Comparison of ENCODE assay signal across 14 mouse cellular contexts in the genomic region with DNA sequence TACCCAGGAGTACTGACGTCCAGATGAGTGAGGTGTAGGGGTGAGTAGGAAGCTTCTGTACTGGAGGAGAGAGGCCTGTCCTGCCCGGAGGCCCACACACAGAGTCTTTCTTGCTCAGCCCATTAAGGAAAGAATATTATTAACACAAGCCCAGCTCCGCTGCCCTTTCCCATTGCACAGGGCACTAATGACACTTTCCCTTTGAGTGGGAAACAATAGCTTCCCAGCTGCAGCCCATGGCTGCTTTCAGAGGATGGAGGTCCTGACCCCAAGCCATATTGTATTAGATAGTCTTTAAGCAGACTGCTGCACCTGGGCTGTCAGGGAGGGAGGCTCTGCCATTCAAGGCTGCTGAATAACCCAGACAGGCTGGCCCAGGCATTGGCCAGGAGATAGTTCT.
DNase-seq lines count a peak whose midpoint lies in the region; ATAC-seq and TF ChIP-seq lines count a peak whose summit lies in the region.
"Had no signal": no experiment of that assay in that cellular context is flagged by ENCODE, and none has a peak within 500 bp of the region (broad histone marks: within the 10 kb centered on the region; RNA-seq: fewer than 3 reads in every experiment).

No protein-coding gene starts in this region.

- peak overlapping the region; percentile 63; the same call in 1 of the 2 replicates for H3K27ac ChIP-seq in forebrain, embryonic 12.5 days
- no peak overlapping the region for H3K27ac ChIP-seq in forebrain, embryonic 16.5 days (ENCODE audit: low read length)
- no peak overlapping the region for H3K27ac ChIP-seq in forebrain, postnatal 0 days (ENCODE audit: low read depth, low read length)
- peak overlapping the region; percentile 46; the same call in 1 of the 2 replicates for H3K27ac ChIP-seq in midbrain, embryonic 12.5 days (replicated peaks)
- no peak overlapping the region for H3K27ac ChIP-seq in neural tube, embryonic 15.5 days (replicated peaks)
- H3K27ac ChIP-seq: kidney, postnatal 0 days had no signal

- peaks cover 42% of the 10 kb centered on the region for H3K4me1 ChIP-seq in forebrain, embryonic 12.5 days
- peaks cover 8% of the 10 kb centered on the region for H3K4me1 ChIP-seq in forebrain, embryonic 16.5 days (replicated peaks; ENCODE audit: control insufficient read depth, insufficient read depth, low read length)
- H3K4me1 ChIP-seq in forebrain, postnatal 0 days (ENCODE audit: insufficient read depth) = no peaks in the 10 kb centered on the region
- peaks cover 32% of the 10 kb centered on the region for H3K4me1 ChIP-seq in midbrain, embryonic 12.5 days
- peaks cover 12% of the 10 kb centered on the region for H3K4me1 ChIP-seq in neural tube, embryonic 15.5 days
- H3K4me1 ChIP-seq in lung, adult 2 months (ENCODE audit: control insufficient read depth, insufficient read depth, low read length) = no peaks in the 10 kb centered on the region

- no peak for TF ChIP-seq POLR2A in lung, adult 2 months (IDR thresholded peaks at IDR 0.05; ENCODE audit: borderline replicate concordance, extremely low read depth, low read depth, low read length)

- no peak for TF ChIP-seq CTCF in forebrain, postnatal 0 days (IDR thresholded peaks at IDR 0.05; ENCODE audit: low read depth)
- no peak for TF ChIP-seq CTCF in lung, adult 2 months (IDR thresholded peaks at IDR 0.05; ENCODE audit: insufficient read depth, low read length)

- peaks cover 34% of the 10 kb centered on the region for H3K27me3 ChIP-seq in forebrain, embryonic 12.5 days
- 0 out of 2 replicates have a peak, but pooled peaks cover 2% of the 10 kb centered on the region for H3K27me3 ChIP-seq in forebrain, embryonic 16.5 days (replicated peaks; ENCODE audit: control insufficient read depth, insufficient read depth, low read length)
- H3K27me3 ChIP-seq in forebrain, postnatal 0 days (ENCODE audit: insufficient read depth, low read length) = no peaks in the 10 kb centered on the region
- no peaks in the 10 kb centered on the region for H3K27me3 ChIP-seq in midbrain, embryonic 12.5 days
- no peaks in the 10 kb centered on the region for H3K27me3 ChIP-seq in neural tube, embryonic 15.5 days (replicated peaks)

- H3K4me3 ChIP-seq in forebrain, embryonic 12.5 days (replicated peaks) = no peak overlapping the region
- H3K4me3 ChIP-seq in forebrain, embryonic 16.5 days (replicated peaks; ENCODE audit: low read length) = no peak overlapping the region
- H3K4me3 ChIP-seq in forebrain, postnatal 0 days (ENCODE audit: low read depth, low read length) = no peak overlapping the region
- no peak overlapping the region for H3K4me3 ChIP-seq in midbrain, embryonic 12.5 days
- H3K4me3 ChIP-seq in neural tube, embryonic 15.5 days (replicated peaks) = no peak overlapping the region
- no peak overlapping the region for H3K4me3 ChIP-seq in lung, adult 2 months (replicated peaks; ENCODE audit: extremely low read depth, low read depth, low read length)

- no peaks in the 10 kb centered on the region for H3K9me3 ChIP-seq in forebrain, embryonic 12.5 days
- no peaks in the 10 kb centered on the region for H3K9me3 ChIP-seq in forebrain, embryonic 16.5 days (ENCODE audit: control insufficient read depth, low read length)
- H3K9me3 ChIP-seq in forebrain, postnatal 0 days (ENCODE audit: low read length) = no peaks in the 10 kb centered on the region
- H3K9me3 ChIP-seq in midbrain, embryonic 12.5 days = no peaks in the 10 kb centered on the region
- H3K9me3 ChIP-seq in neural tube, embryonic 15.5 days (replicated peaks) = no peaks in the 10 kb centered on the region
- H3K9me3 ChIP-seq: G1E had no signal

- DNase-seq in forebrain, postnatal 0 days = no peak
- no peak for DNase-seq in lung, adult 2 months
- DNase-seq in B cell, adult 2 months = no peak
- DNase-seq in heart, adult 11 months = no peak
- DNase-seq: adrenal gland, postnatal 36 days; cerebellum, adult 8-10 months; lung, embryonic 14.5 days; thymus, postnatal 25 days had no signal

- 8% methylated on average over 3 of the region's 3 CpGs for WGBS in forebrain, embryonic 12.5 days
- WGBS in forebrain, embryonic 16.5 days = 5% methylated on average over 3 of the region's 3 CpGs
- 6% methylated on average over 3 of the region's 3 CpGs for WGBS in forebrain, postnatal 0 days
- WGBS in midbrain, embryonic 12.5 days = 7% methylated on average over 3 of the region's 3 CpGs
- WGBS in neural tube, embryonic 15.5 days = 8% methylated on average over 3 of the region's 3 CpGs
- 52% methylated on average over 3 of the region's 3 CpGs for WGBS in lung, adult 2 months

- no peaks in the 10 kb centered on the region for H3K36me3 ChIP-seq in forebrain, embryonic 12.5 days (replicated peaks)
- H3K36me3 ChIP-seq in forebrain, embryonic 16.5 days (ENCODE audit: control insufficient read depth, insufficient read depth) = no peaks in the 10 kb centered on the region
- no peaks in the 10 kb centered on the region for H3K36me3 ChIP-seq in forebrain, postnatal 0 days (ENCODE audit: insufficient read depth)
- H3K36me3 ChIP-seq in midbrain, embryonic 12.5 days = no peaks in the 10 kb centered on the region
- no peaks in the 10 kb centered on the region for H3K36me3 ChIP-seq in neural tube, embryonic 15.5 days
- H3K36me3 ChIP-seq: G1E had no signal

- H3K9ac ChIP-seq in forebrain, embryonic 12.5 days = no peak overlapping the region
- no peak overlapping the region for H3K9ac ChIP-seq in forebrain, embryonic 16.5 days (replicated peaks; ENCODE audit: low read depth, low read length)
- no peak overlapping the region for H3K9ac ChIP-seq in forebrain, postnatal 0 days
- no peak overlapping the region for H3K9ac ChIP-seq in midbrain, embryonic 12.5 days (replicated peaks)
- H3K9ac ChIP-seq in neural tube, embryonic 15.5 days (replicated peaks) = no peak overlapping the region
- H3K9ac ChIP-seq: lung, embryonic 14.5 days had no signal

- H3K4me2 ChIP-seq in forebrain, embryonic 12.5 days = no peak overlapping the region
- H3K4me2 ChIP-seq in forebrain, embryonic 16.5 days (ENCODE audit: low read length) = no peak overlapping the region
- H3K4me2 ChIP-seq in forebrain, postnatal 0 days (ENCODE audit: low read depth) = no peak overlapping the region
- H3K4me2 ChIP-seq in midbrain, embryonic 12.5 days (replicated peaks) = no peak overlapping the region
- no peak overlapping the region for H3K4me2 ChIP-seq in neural tube, embryonic 15.5 days
- H3K4me2 ChIP-seq: lung, embryonic 14.5 days had no signal

- peak; percentile 68 for ATAC-seq in forebrain, embryonic 12.5 days (ENCODE audit: low FRiP score)
- ATAC-seq in forebrain, embryonic 16.5 days = no peak
- ATAC-seq in forebrain, postnatal 0 days = peak; percentile 19; the same call in 1 of the 2 replicates
- peak; percentile 76 for ATAC-seq in midbrain, embryonic 12.5 days (ENCODE audit: low FRiP score, low read depth)
- ATAC-seq in neural tube, embryonic 15.5 days (ENCODE audit: low FRiP score) = peak; percentile 39; the same call in 1 of the 2 replicates

Comparison
In these comparisons a context has a peak if more than half of its experiments do, and no peak if none do; other contexts are left out.
1. H3K27ac ChIP-seq: peak in forebrain, embryonic 12.5 days (single experiment) and midbrain, embryonic 12.5 days (single experiment); none in forebrain, embryonic 16.5 days (single experiment), forebrain, postnatal 0 days (single experiment) and neural tube, embryonic 15.5 days (single experiment).